Mouse (Mus musculus) neural tube, embryonic 15.5 days (tissue): ENCODE measurements around the gene Lyrm9. TPM values are rescaled to one million over a fixed set of nuclear protein-coding genes. Genes with fewer than 3 reads are reported as not detected.

ENCODE experiments used
- ATAC-seq: fragments of 200-750 bp; cut with Nextera tagmentation; 2 replicates; pipeline ENCODE4 v1.8.0; 2017; ENCODE audit warnings: mild to moderate bottlenecking, moderate TSS enrichment, moderate library complexity; ENCODE audit not compliant: low FRiP score
- H3K27ac ChIP-seq: fragments of 300-500 bp; sonication (generic); replicated peaks from 2 replicates; pipeline ENCODE4 v1.5.1; 2015; ENCODE audit warnings: mild to moderate bottlenecking, inconsistent platforms
- H3K27me3 ChIP-seq: fragments of 300-500 bp; sonication (generic); replicated peaks from 2 replicates; pipeline ENCODE4 v1.6.1; 2015; ENCODE audit warnings: inconsistent platforms
- H3K36me3 ChIP-seq: fragments of 300-500 bp; sonication (generic); 2 replicates; pipeline ENCODE4 v1.6.1; 2015; ENCODE audit warnings: inconsistent platforms
- H3K4me1 ChIP-seq: fragments of 300-500 bp; sonication (generic); 2 replicates; pipeline ENCODE4 v1.6.1; 2015; ENCODE audit warnings: inconsistent platforms
- H3K4me2 ChIP-seq: fragments of 300-500 bp; sonication (generic); 2 replicates; pipeline ENCODE4 v1.6.1; 2015; ENCODE audit warnings: inconsistent platforms, mild to moderate bottlenecking, moderate library complexity
- H3K4me3 ChIP-seq: fragments of 300-500 bp; sonication (generic); replicated peaks from 2 replicates; pipeline ENCODE4 v1.5.1; 2015; ENCODE audit warnings: mild to moderate bottlenecking, inconsistent platforms
- H3K9ac ChIP-seq: fragments of 300-500 bp; sonication (generic); replicated peaks from 2 replicates; pipeline ENCODE4 v1.6.1; 2015; ENCODE audit warnings: mild to moderate bottlenecking, inconsistent platforms
- H3K9me3 ChIP-seq: fragments of 300-500 bp; sonication (generic); replicated peaks from 2 replicates; pipeline ENCODE4 v1.6.1; 2016; ENCODE audit warnings: inconsistent platforms
- WGBS: fragments of 180-500 bp; shearing (Covaris S2); methylation state at CpG from one replicate; pipeline ENCODE4 v1.1.7; 2015; ENCODE audit warnings: mixed read lengths; 5-methylcytosine and 5-hydroxymethylcytosine counted together
- polyA plus RNA-seq: library from polyadenylated mRNA; unstranded; fragments of >200 nt; fragmentation: Nextera tagmentation; extraction: Ambion mirVana; gene quantifications from 2 replicates; pipeline ENCODE4 v1.2.1, GENCODE M21; 2015

Lyrm9 gene
- polyA plus RNA-seq, 1 experiment from 2014 or later, result 42.0 TPM

GRCm38 (mm10) chr11:78793116-78793515 lies 33.3 kb upstream of the Lyrm9 start:
- WGBS, result 73% methylated on average over 11 of the region's 11 CpGs
- H3K4me3 ChIP-seq, result no peak overlapping the region
- H3K4me2 ChIP-seq, result peak overlapping the region; percentile 41; the same call in 1 of the 2 replicates
- H3K27me3 ChIP-seq, result no peaks in the 10 kb centered on the region; the same call in 1 of the 2 replicates
- no peaks in the 10 kb centered on the region for H3K9me3 ChIP-seq
- H3K27ac ChIP-seq, result no peak overlapping the region
- no peak for ATAC-seq
- H3K36me3 ChIP-seq, result no peaks in the 10 kb centered on the region
- H3K4me1 ChIP-seq, result peaks cover 26% of the 10 kb centered on the region
- no peak overlapping the region for H3K9ac ChIP-seq

- Histone ChIP-seq H3K4me3 (no peak overlapping the region), H3K4me1 (peaks cover 20% of the 10 kb centered on the region), H3K36me3 (no peaks in the 10 kb centered on the region), H3K4me2 (no peak overlapping the region), H3K9me3 (no peaks in the 10 kb centered on the region), H3K27me3 (no peaks in the 10 kb centered on the region; the same call in 1 of the 2 replicates), H3K9ac (no peak overlapping the region), H3K27ac (no peak overlapping the region)
- no peak for ATAC-seq
- WGBS, result 88% methylated on average over 10 of the region's 10 CpGs
Observed at GRCm38 (mm10) chr11:78796072-78796729, 30.2 kb upstream of the Lyrm9 start.

- Histone ChIP-seq H3K36me3 (no peaks in the 10 kb centered on the region), H3K27me3 (no peaks in the 10 kb centered on the region; the same call in 1 of the 2 replicates), H3K27ac (no peak overlapping the region), H3K4me3 (no peak overlapping the region), H3K4me2 (no peak overlapping the region), H3K9ac (no peak overlapping the region), H3K4me1 (0 out of 2 replicates have a peak, but pooled peaks cover 4% of the 10 kb centered on the region), H3K9me3 (no peaks in the 10 kb centered on the region)
- ATAC-seq, result no peak
- 87% methylated on average over 4 of the region's 4 CpGs for WGBS
Observed at GRCm38 (mm10) chr11:78801094-78801493, 25.3 kb upstream of the Lyrm9 start.

GRCm38 (mm10) chr11:78803587-78804316 lies 22.6 kb upstream of the Lyrm9 start:
- Histone ChIP-seq H3K4me3 (no peak overlapping the region), H3K27me3 (no peaks in the 10 kb centered on the region; the same call in 1 of the 2 replicates), H3K9ac (no peak overlapping the region), H3K4me2 (no peak overlapping the region), H3K9me3 (no peaks in the 10 kb centered on the region), H3K36me3 (no peaks in the 10 kb centered on the region), H3K27ac (no peak overlapping the region), H3K4me1 (0 out of 2 replicates have a peak, but pooled peaks cover 4% of the 10 kb centered on the region)
- WGBS, result 53% methylated on average over 14 of the region's 14 CpGs
- no peak for ATAC-seq

- Histone ChIP-seq H3K4me1 (0 out of 2 replicates have a peak, but pooled peaks cover 4% of the 10 kb centered on the region), H3K4me3 (no peak overlapping the region), H3K9me3 (no peaks in the 10 kb centered on the region), H3K9ac (no peak overlapping the region), H3K36me3 (no peaks in the 10 kb centered on the region), H3K4me2 (no peak overlapping the region), H3K27me3 (no peaks in the 10 kb centered on the region), H3K27ac (no peak overlapping the region)
- 86% methylated on average over 6 of the region's 6 CpGs for WGBS
- no peak for ATAC-seq
Observed at GRCm38 (mm10) chr11:78804551-78804950, 21.8 kb upstream of the Lyrm9 start.

- Histone ChIP-seq H3K9me3 (no peaks in the 10 kb centered on the region), H3K4me1 (0 out of 2 replicates have a peak, but pooled peaks cover 4% of the 10 kb centered on the region), H3K27me3 (no peaks in the 10 kb centered on the region), H3K27ac (no peak overlapping the region), H3K36me3 (no peaks in the 10 kb centered on the region), H3K9ac (no peak overlapping the region), H3K4me3 (no peak overlapping the region), H3K4me2 (no peak overlapping the region)
- WGBS, result 74% methylated on average over 6 of the region's 6 CpGs
- no peak for ATAC-seq
Observed at GRCm38 (mm10) chr11:78805198-78805597, 21.2 kb upstream of the Lyrm9 start.

GRCm38 (mm10) chr11:78805691-78806137 lies 20.7 kb upstream of the Lyrm9 start:
- 49% methylated on average over 9 of the region's 9 CpGs for WGBS
- no peak for ATAC-seq

GRCm38 (mm10) chr11:78807341-78808108 lies 18.9 kb upstream of the Lyrm9 start:
- Histone ChIP-seq H3K4me3 (no peak overlapping the region), H3K4me2 (no peak overlapping the region), H3K36me3 (no peaks in the 10 kb centered on the region), H3K27ac (no peak overlapping the region), H3K9me3 (no peaks in the 10 kb centered on the region), H3K9ac (no peak overlapping the region), H3K4me1 (0 out of 2 replicates have a peak, but pooled peaks cover 4% of the 10 kb centered on the region), H3K27me3 (no peaks in the 10 kb centered on the region)
- 43% methylated on average over 6 of the region's 6 CpGs for WGBS
- no peak for ATAC-seq

More at GRCm38 (mm10) chr11:78805691-78806137, 20.7 kb upstream of the Lyrm9 start:
- no peaks in the 10 kb centered on the region for H3K9me3 ChIP-seq
- no peak overlapping the region for H3K4me2 ChIP-seq
- no peaks in the 10 kb centered on the region for H3K27me3 ChIP-seq
- no peak overlapping the region for H3K9ac ChIP-seq
- H3K36me3 ChIP-seq, result no peaks in the 10 kb centered on the region
- 0 out of 2 replicates have a peak, but pooled peaks cover 4% of the 10 kb centered on the region for H3K4me1 ChIP-seq
- H3K27ac ChIP-seq, result no peak overlapping the region
- H3K4me3 ChIP-seq, result no peak overlapping the region

- ATAC-seq, result no peak
- Histone ChIP-seq H3K4me1 (peaks cover 11% of the 10 kb centered on the region; the same call in 1 of the 2 replicates), H3K27ac (no peak overlapping the region), H3K9me3 (no peaks in the 10 kb centered on the region), H3K4me2 (no peak overlapping the region), H3K27me3 (no peaks in the 10 kb centered on the region), H3K9ac (no peak overlapping the region), H3K4me3 (no peak overlapping the region), H3K36me3 (no peaks in the 10 kb centered on the region)
Observed at GRCm38 (mm10) chr11:78809398-78809797, 17.0 kb upstream of the Lyrm9 start.

GRCm38 (mm10) chr11:78814461-78814941 lies 11.9 kb upstream of the Lyrm9 start:
- 53% methylated on average over 7 of the region's 7 CpGs for WGBS
- H3K27ac ChIP-seq, result no peak overlapping the region
- H3K4me2 ChIP-seq, result no peak overlapping the region
- ATAC-seq, result no peak
- H3K9ac ChIP-seq, result no peak overlapping the region
- H3K4me3 ChIP-seq, result no peak overlapping the region
- H3K27me3 ChIP-seq, result no peaks in the 10 kb centered on the region
- no peaks in the 10 kb centered on the region for H3K9me3 ChIP-seq
- peaks cover 40% of the 10 kb centered on the region for H3K4me1 ChIP-seq
- H3K36me3 ChIP-seq, result no peaks in the 10 kb centered on the region
